Mouse (Mus musculus) urinary bladder, adult 2 months (tissue): ENCODE measurements around the gene Tmem213. TPM values are rescaled to one million over a fixed set of nuclear protein-coding genes. Genes with fewer than 3 reads are reported as not detected.

Experiments used
- DNase-seq: peaks from one replicate; pipeline ENCODE4 v3.0.0; 2022; ENCODE audit warnings: low spot score
- polyA plus RNA-seq: library from polyadenylated mRNA; depleted of rRNA; stranded (reverse); fragments of >200 nt; gene quantifications from 2 replicates; pipeline ENCODE4 v1.2.3, GENCODE M21; 2012; rRNA removed

Gene Tmem213
- not detected in 2 replicates for polyA plus RNA-seq

GRCm38 (mm10) chr6:38109160-38109795, at the start of gene Tmem213:
Gene Tmem213, plus strand, starts transcription at chr6:38109255.
- no peak for DNase-seq

GRCm38 (mm10) chr6:38064621-38065020, 44.4 kb upstream of the Tmem213 start:
- DNase-seq, result no peak

- no peak for DNase-seq
These were observed 43.9 kb upstream of the Tmem213 start for GRCm38 (mm10) chr6:38065122-38065500.

- no peak for DNase-seq
These were observed 43.4 kb upstream of the Tmem213 start for GRCm38 (mm10) chr6:38065501-38066122.

DNA sequence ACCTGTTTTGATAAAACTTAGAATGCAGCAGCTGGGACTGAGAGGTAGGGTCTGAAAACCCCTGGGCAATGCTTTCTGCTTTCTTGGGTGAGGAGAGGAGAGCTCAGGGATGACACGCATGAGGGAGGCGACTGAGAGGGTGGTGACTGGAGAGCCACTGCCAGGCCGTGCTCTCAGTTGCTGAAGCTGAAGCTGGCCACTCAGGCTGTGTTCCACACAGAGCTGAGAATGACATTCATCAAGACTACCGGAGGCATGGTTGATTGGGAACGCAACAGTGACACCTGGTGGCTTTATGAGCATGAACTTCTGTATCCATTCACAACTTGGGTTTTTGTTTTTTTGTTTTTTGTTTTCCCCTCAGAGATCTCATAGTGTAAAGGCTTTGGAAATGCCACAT, 42.8 kb upstream of the Tmem213 start:
- no peak for DNase-seq

GRCm38 (mm10) chr6:38071256-38071655, 37.8 kb upstream of the Tmem213 start:
- DNase-seq, result no peak

- no peak for DNase-seq
These were observed 36.8 kb upstream of the Tmem213 start for GRCm38 (mm10) chr6:38072137-38072796.

DNA sequence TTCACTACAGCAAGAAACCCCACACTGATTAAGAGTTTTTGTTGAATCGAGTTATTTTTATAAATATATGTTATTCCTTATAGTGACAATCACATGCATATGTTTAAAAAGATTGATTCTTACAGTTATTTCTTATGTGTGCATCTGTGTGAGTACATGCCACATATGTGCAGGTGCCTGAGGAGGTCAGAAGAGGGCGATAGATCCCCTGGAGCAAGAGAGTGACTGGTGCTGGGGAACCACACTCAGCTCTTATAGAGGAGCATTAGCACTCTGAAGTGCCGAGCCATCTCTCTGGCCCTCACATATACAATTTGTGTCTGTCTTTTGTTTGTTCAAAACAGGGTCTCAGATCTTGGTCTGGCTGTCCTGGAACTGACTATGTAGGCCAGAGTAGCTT, 35.5 kb upstream of the Tmem213 start:
- DNase-seq, result no peak

GRCm38 (mm10) chr6:38080364-38080763, 28.7 kb upstream of the Tmem213 start:
- no peak for DNase-seq

- no peak for DNase-seq
These were observed 27.2 kb upstream of the Tmem213 start for GRCm38 (mm10) chr6:38081727-38082341.

- no peak for DNase-seq
These were observed 25.9 kb upstream of the Tmem213 start for GRCm38 (mm10) chr6:38083204-38083603.

- DNase-seq, result no peak
These were observed 21.6 kb upstream of the Tmem213 start for GRCm38 (mm10) chr6:38087242-38088026.

DNA sequence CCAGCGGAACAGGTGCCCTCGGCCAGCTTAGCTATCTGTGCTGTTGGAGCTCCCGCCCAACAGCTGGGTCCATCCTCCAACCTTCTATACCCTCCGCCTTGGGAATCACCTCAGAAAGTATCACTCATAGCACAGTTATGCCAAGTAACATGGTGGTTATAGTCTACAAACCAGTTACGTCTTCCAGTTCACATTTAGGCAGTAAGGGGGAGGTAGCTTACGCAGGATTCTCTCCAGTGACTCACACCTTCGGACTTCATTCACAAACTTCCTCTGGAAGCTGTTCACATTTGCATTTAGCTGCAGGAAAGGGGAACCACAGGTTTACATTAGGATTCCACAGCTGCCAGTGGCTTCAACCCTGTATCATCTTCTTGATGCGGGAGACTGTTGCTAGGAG, 16.5 kb upstream of the Tmem213 start:
- no peak for DNase-seq

GRCm38 (mm10) chr6:38094701-38095100, 14.4 kb upstream of the Tmem213 start:
- DNase-seq, result no peak

- DNase-seq, result peak; percentile 25
These were observed 12.1 kb upstream of the Tmem213 start for GRCm38 (mm10) chr6:38096961-38097370.

- no peak for DNase-seq
These were observed 6.7 kb upstream of the Tmem213 start for GRCm38 (mm10) chr6:38102216-38102795.

- DNase-seq, result no peak
These were observed 5.3 kb upstream of the Tmem213 start for GRCm38 (mm10) chr6:38103775-38104174.

- no peak for DNase-seq
These were observed 3.1 kb upstream of the Tmem213 start for GRCm38 (mm10) chr6:38105924-38106323.

DNA sequence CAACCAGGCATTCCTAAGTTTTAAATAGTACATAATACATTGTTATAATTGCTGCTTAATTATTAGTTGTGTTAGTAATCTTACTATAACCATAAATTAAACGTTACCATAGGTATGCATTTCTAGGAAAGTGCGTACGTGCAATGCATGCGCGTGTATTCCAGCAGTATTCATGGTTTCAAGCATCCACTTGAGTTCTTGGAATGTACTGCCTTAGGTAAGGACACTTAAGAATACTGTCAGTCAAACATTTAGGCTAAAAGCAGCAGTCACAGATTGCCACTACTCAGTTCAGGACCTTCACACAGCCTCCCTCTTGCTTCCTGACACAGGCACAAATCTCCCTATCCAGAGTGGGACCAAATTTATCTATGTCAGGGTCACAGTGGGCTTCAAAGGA, 606 bp upstream of the Tmem213 start:
- no peak for DNase-seq

DNA sequence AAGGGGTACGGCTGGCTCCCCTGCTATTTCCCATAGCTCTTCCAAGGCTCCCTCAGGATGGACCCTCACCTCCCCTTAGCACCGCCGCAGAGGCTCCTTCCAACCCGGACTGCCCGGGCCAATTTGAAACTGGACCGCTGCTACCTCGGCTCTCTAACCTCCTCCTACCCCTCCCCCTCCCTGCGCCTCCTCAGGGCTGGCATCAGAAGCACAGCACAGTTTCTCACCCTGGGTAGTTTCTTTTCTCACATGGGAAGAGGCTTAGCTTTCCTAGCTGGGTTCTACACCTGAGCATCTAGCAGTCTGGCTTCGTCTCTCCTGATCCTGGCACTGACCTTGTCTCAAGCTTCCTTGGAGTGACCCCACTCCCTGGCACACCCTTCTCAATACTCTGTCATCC, 816 bp downstream of the Tmem213 start:
- DNase-seq, result no peak

- no peak for DNase-seq
These were observed 1.8 kb downstream of the Tmem213 start for GRCm38 (mm10) chr6:38110859-38111258.
